22 mouse cellular contexts compared by ENCODE assay signal in the genomic region with DNA sequence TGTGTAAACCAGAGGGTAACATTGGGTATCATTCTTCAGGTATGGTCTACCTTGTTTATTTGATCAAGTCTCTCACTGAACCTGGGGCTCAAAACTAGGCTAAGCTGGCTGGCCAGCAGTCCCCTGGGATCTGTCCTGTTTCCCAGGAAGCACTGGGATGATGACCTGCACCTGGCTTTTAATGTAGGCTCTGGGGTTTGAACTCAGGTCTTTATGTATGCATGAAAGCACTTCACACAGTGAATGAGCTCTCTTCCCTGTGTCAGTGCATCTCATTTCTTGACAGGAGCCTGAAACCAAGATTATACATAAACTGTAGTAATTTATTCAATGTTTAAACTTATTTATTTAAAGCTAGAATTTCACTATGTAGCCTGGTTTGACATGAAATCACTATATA. TPM values are rescaled to one million over a fixed set of nuclear protein-coding genes. Genes with fewer than 3 reads are reported as not detected.
A peak's percentile ranks its signal among the peaks of the same experiment; 100 is the strongest.
DNase-seq lines count a peak whose midpoint lies in the region; ATAC-seq and TF ChIP-seq lines count a peak whose summit lies in the region.
"Had no signal": no experiment of that assay in that cellular context is flagged by ENCODE, and none has a peak within 500 bp of the region (broad histone marks: within the 10 kb centered on the region; RNA-seq: fewer than 3 reads in every experiment).

No protein-coding gene starts in this region.

- intact Hi-C loops in left cerebral cortex, postnatal 4 days (cut with DNase I): loop anchor here (5.0 kb wide), 2 partner anchors 50 to 295 kb away; partner anchors contain the start of gene Bhlhe40

- peak; percentile 86 for TF ChIP-seq EP300 in CH12.LX (IDR thresholded peaks at IDR 0.05; ENCODE audit: low read length)

- DNase-seq in spleen, adult 2 months (ENCODE audit: low read depth in 1 of 2, low spot score in 2 of 2): no peak
- DNase-seq in spleen, postnatal 4 days (ENCODE audit: low spot score in 2 of 2): no peak
- peak; percentile 61 for DNase-seq in A20 (ENCODE audit: low read depth, low spot score)
- peak; percentile 80 for DNase-seq in CH12.LX (ENCODE audit: extremely low read depth)
- DNase-seq in splenic B cell, adult 2 months (ENCODE audit: low read depth, low spot score): peak; percentile 36
- DNase-seq in adrenal gland, postnatal 36 days: no peak
- DNase-seq in left cerebral cortex, postnatal 4 days: no peak
- DNase-seq: adrenal gland, adult 2 months; adrenal gland, adult 8-10 months; adrenal gland, postnatal 10 days; adrenal gland, postnatal 14 days; adrenal gland, postnatal 25 days; cerebellum, adult 11 months; cerebellum, adult 11-12 months; cerebellum, adult 18-20 months; cerebellum, adult 2 months; cerebellum, adult 8-10 months had no signal

- ATAC-seq in granulocyte monocyte progenitor cell, adult 5-6 weeks (replicated peaks; ENCODE audit: poor library complexity, severe bottlenecking): no peak
- ATAC-seq: activated CD4-positive, CD25-positive, alpha-beta regulatory T cell, adult 4 months; CD4-positive, CD25-positive, alpha-beta regulatory T cell, adult 4 months; Patski had no signal

- peak overlapping the region; percentile 79 for H3K27ac ChIP-seq in spleen, adult 2 months (ENCODE audit: insufficient read depth, low read length)
- H3K27ac ChIP-seq in CH12.LX (ENCODE audit: insufficient read depth, low read depth): peak overlapping the region; percentile 96

- no peak overlapping the region for H3K4me3 ChIP-seq in spleen, adult 2 months (ENCODE audit: extremely low read depth, insufficient read depth, insufficient read length)
- peak overlapping the region in 2 of 3 experiments; percentile 13 to 21 for H3K4me3 ChIP-seq in CH12.LX (replicated peaks in 1 of 3; ENCODE audit: low read depth in 2 of 3, low read length in 2 of 3, poor library complexity in 1 of 3)

- peaks cover 2% of the 10 kb centered on the region; the same call in 1 of the 2 replicates for H3K27me3 ChIP-seq in spleen, adult 2 months (ENCODE audit: control insufficient read depth, insufficient read depth, low read length)
- no peaks in the 10 kb centered on the region for H3K27me3 ChIP-seq in CH12.LX (replicated peaks)
- no peaks in the 10 kb centered on the region for H3K27me3 ChIP-seq in splenic B cell, adult 2 months (ENCODE audit: control insufficient read depth, insufficient read depth, low read length, poor library complexity, severe bottlenecking)
- H3K27me3 ChIP-seq: Patski had no signal

- TF ChIP-seq RAD21 in CH12.LX (IDR thresholded peaks at IDR 0.05; ENCODE audit: low read depth, low read length): no peak; the same call in none of the 2 replicates

- H3K9ac ChIP-seq in CH12.LX (ENCODE audit: insufficient read depth, low read depth): peak overlapping the region; percentile 54; the same call in 1 of the 2 replicates

- H3K9me3 ChIP-seq in CH12.LX (replicated peaks; ENCODE audit: low read length): no peaks in the 10 kb centered on the region
- H3K9me3 ChIP-seq: G1E had no signal

- H3K4me2 ChIP-seq in CH12.LX (ENCODE audit: insufficient read depth, low read depth, poor library complexity, severe bottlenecking): peak overlapping the region; percentile 52

- peaks cover 17% of the 10 kb centered on the region; the same call in 1 of the 2 replicates for H3K4me1 ChIP-seq in spleen, adult 2 months (ENCODE audit: control insufficient read depth, insufficient read depth, insufficient read length)
- H3K4me1 ChIP-seq in CH12.LX (ENCODE audit: control insufficient read depth in 1 of 2, insufficient read depth in 2 of 2): peaks cover 17 to 92% of the 10 kb centered on the region in 2 experiments

- no peaks in the 10 kb centered on the region for H3K36me3 ChIP-seq in spleen, adult 2 months (ENCODE audit: control insufficient read depth, insufficient read depth, low read length)
- H3K36me3 ChIP-seq in CH12.LX (replicated peaks in 1 of 2; ENCODE audit: control insufficient read depth in 1 of 2, insufficient read depth in 1 of 2, low read length in 1 of 2): no peaks in the 10 kb centered on the region
- H3K36me3 ChIP-seq in splenic B cell, adult 2 months (ENCODE audit: control insufficient read depth, insufficient read depth, low read length, poor library complexity, severe bottlenecking): no peaks in the 10 kb centered on the region
- H3K36me3 ChIP-seq: G1E had no signal

- dilution Hi-C loops in CH12.LX (cut with MboI; ENCODE audit: extremely low pct_ligation_motif_present, extremely low pct_unique_long_range_greater_than_20kb, low sequenced_read_pairs): no loop called here

- no peak for TF ChIP-seq CTCF in spleen, adult 2 months (IDR thresholded peaks at IDR 0.05; ENCODE audit: extremely low read depth, insufficient read depth, insufficient read length, insufficient replicate concordance)
- TF ChIP-seq CTCF in CH12.LX (conservative IDR thresholded peaks at IDR 0.05 in 1 of 2, IDR thresholded peaks at IDR 0.05 in 1 of 2; ENCODE audit: low read depth in 2 of 2, low read length in 2 of 2): no peak

- in situ Hi-C loops in CH12.LX (cut with MboI; ENCODE audit: low pct_ligation_motif_present, low pct_unique_long_range_greater_than_20kb, low sequenced_read_pairs): loop anchor here (10.0 kb wide), 1 partner anchor 287 kb away; no protein-coding TSS in a partner anchor

- no peaks in the 10 kb centered on the region for H3K79me2 ChIP-seq in CH12.LX (replicated peaks; ENCODE audit: control insufficient read depth, extremely low read depth, insufficient read depth, poor library complexity, severe bottlenecking)

- no peak for TF ChIP-seq POLR2A in spleen, adult 2 months (IDR thresholded peaks at IDR 0.05; ENCODE audit: low read depth, low read length)
- 0 out of 2 replicates have a peak, but pooled peaks have one; percentile 21 for TF ChIP-seq POLR2A in CH12.LX (IDR thresholded peaks at IDR 0.05; ENCODE audit: low read depth, low read length)

TF ChIP-seq in CH12.LX, 34 proteins besides CTCF, POLR2A, EP300 and RAD21:
- TF ChIP-seq RCOR1 (conservative IDR thresholded peaks at IDR 0.05; ENCODE audit: low read depth, low read length): peak; percentile 69; the same call in 1 of the 2 replicates
- TF ChIP-seq CHD1 (IDR thresholded peaks at IDR 0.05; ENCODE audit: low read depth, low read length): no peak
- 0 out of 2 replicates have a peak, but pooled peaks have one; percentile 25 for TF ChIP-seq KAT2A (IDR thresholded peaks at IDR 0.05; ENCODE audit: insufficient replicate concordance, low read length)
- peak; percentile 71; the same call in 1 of the 2 replicates for TF ChIP-seq MAZ (IDR thresholded peaks at IDR 0.05; ENCODE audit: low read depth, low read length)
- TF ChIP-seq MAX (IDR thresholded peaks at IDR 0.05; ENCODE audit: low read length): peak; percentile 52; the same call in 1 of the 2 replicates
- 0 out of 2 replicates have a peak, but pooled peaks have one; percentile 11 for TF ChIP-seq HCFC1 (IDR thresholded peaks at IDR 0.05; ENCODE audit: low read depth, low read length)
- TF ChIP-seq ETS1 (conservative IDR thresholded peaks at IDR 0.05; ENCODE audit: low read depth, low read length): peak; percentile 79
- peak; percentile 23; the same call in 1 of the 2 replicates for TF ChIP-seq UBTF (IDR thresholded peaks at IDR 0.05; ENCODE audit: low read depth, low read length)
- 0 out of 2 replicates have a peak, but pooled peaks have one; percentile 6 for TF ChIP-seq ZNF384 (IDR thresholded peaks at IDR 0.05; ENCODE audit: low read depth, low read length)
- no peak for TF ChIP-seq PAX5 (IDR thresholded peaks at IDR 0.05; ENCODE audit: low read length)
- TF ChIP-seq IRF4 (IDR thresholded peaks at IDR 0.05; ENCODE audit: low read depth, low read length): peak; percentile 56
- peak; percentile 55; the same call in 1 of the 2 replicates for TF ChIP-seq TBP (conservative IDR thresholded peaks at IDR 0.05; ENCODE audit: low read depth, low read length)
- 0 out of 2 replicates have a peak, but pooled peaks have one; percentile 66 for TF ChIP-seq SIN3A (IDR thresholded peaks at IDR 0.05; ENCODE audit: low read length)
- TF ChIP-seq JUND (conservative IDR thresholded peaks at IDR 0.05; ENCODE audit: low read depth, low read length): peak; percentile 48; the same call in 1 of the 2 replicates
- no peak for TF ChIP-seq USF1 (IDR thresholded peaks at IDR 0.05; ENCODE audit: low read depth, low read length)
- TF ChIP-seq CHD2 (IDR thresholded peaks at IDR 0.05; ENCODE audit: low read length): peak; percentile 35; the same call in 1 of the 2 replicates
- peak; percentile 77 for TF ChIP-seq BHLHE40 (IDR thresholded peaks at IDR 0.05; ENCODE audit: low read depth, low read length)
- TF ChIP-seq ZC3H11A (IDR thresholded peaks at IDR 0.05; ENCODE audit: low read depth, low read length): no peak
- no peak for TF ChIP-seq E2F4 (IDR thresholded peaks at IDR 0.05; ENCODE audit: insufficient replicate concordance, low read depth, low read length)
- 0 out of 2 replicates have a peak, but pooled peaks have one; percentile 16 for TF ChIP-seq MAFK (IDR thresholded peaks at IDR 0.05; ENCODE audit: insufficient replicate concordance, low read length)
- TF ChIP-seq TCF12 (IDR thresholded peaks at IDR 0.05; ENCODE audit: low read depth, low read length): peak; percentile 92
- peak; percentile 28; the same call in 1 of the 2 replicates for TF ChIP-seq JUN (IDR thresholded peaks at IDR 0.05; ENCODE audit: insufficient read depth, low read depth, low read length)
- TF ChIP-seq MEF2A (IDR thresholded peaks at IDR 0.05; ENCODE audit: borderline replicate concordance, low read depth, low read length): peak; percentile 61; the same call in 1 of the 2 replicates

RNA-seq across cellular contexts. Expression of gene Bhlhe40, which starts 51.7 kb away (rescaled TPM):
- polyA plus RNA-seq in spleen, adult 2 months (2012; rRNA removed): 8.1 and 10.2 TPM in 2 replicates
- total RNA-seq in CH12.LX (2012; rRNA removed) (77.7 and 130 TPM in 2 replicates), CH12.LX (2014; rRNA removed) (44.6 and 55.4 TPM in 2 replicates)
- polyA plus RNA-seq in CH12.LX (2012; ENCODE audit: insufficient read length, low read depth): 109 and 117 TPM in 2 replicates
- 1.7 and 2.1 TPM in 2 replicates for total RNA-seq in granulocyte monocyte progenitor cell, adult 5-6 weeks (2014; fragmentation: Nextera tagmentation)
- 3.5 and 5.9 TPM in 2 replicates for total RNA-seq in granulocyte monocyte progenitor cell, adult 5-6 weeks (2017)
- total RNA-seq in adrenal gland, postnatal 36 days (2021): 100 to 1,000 TPM; 116 to 118 TPM
- total RNA-seq in left cerebral cortex, postnatal 4 days (2021): 10 to 100 TPM; 33.1 to 35.4 TPM

Comparison
In these comparisons a context has a peak if more than half of its experiments do, and no peak if none do; other contexts are left out.
1. DNase-seq: peak in A20 (single experiment), CH12.LX (single experiment) and splenic B cell, adult 2 months (single experiment); none in spleen, adult 2 months (0 of 2), spleen, postnatal 4 days (0 of 2), adrenal gland, postnatal 36 days (0 of 2) and left cerebral cortex, postnatal 4 days (single experiment).
2. RNA of gene Bhlhe40, which starts 51.7 kb away (total RNA-seq): 44.6 to 130 TPM in CH12.LX, 116 to 118 TPM in adrenal gland, postnatal 36 days and 33.1 to 35.4 TPM in left cerebral cortex, postnatal 4 days; 1.7 to 5.9 TPM in granulocyte monocyte progenitor cell, adult 5-6 weeks; every median in the first group is over 4 times any median in the second.